Mouse (Mus musculus) ES-Bruce4 (cell line): ENCODE data around the gene Gm20518.

ENCODE experiments used
- CTCF ChIP-seq: IDR thresholded peaks from one replicate; pipeline ENCODE4 v1.8.1; 2011; ENCODE audit warnings: low read depth, low read length
- EP300 ChIP-seq: IDR thresholded peaks from 2 replicates; pipeline ENCODE4 v1.6.1; 2011; ENCODE audit warnings: low read depth, low read length; ENCODE audit not compliant: insufficient read depth
- POLR2A ChIP-seq: IDR thresholded peaks from one replicate; pipeline ENCODE4 v1.8.1; 2011; ENCODE audit warnings: low read length; ENCODE audit not compliant: insufficient read depth

DNA sequence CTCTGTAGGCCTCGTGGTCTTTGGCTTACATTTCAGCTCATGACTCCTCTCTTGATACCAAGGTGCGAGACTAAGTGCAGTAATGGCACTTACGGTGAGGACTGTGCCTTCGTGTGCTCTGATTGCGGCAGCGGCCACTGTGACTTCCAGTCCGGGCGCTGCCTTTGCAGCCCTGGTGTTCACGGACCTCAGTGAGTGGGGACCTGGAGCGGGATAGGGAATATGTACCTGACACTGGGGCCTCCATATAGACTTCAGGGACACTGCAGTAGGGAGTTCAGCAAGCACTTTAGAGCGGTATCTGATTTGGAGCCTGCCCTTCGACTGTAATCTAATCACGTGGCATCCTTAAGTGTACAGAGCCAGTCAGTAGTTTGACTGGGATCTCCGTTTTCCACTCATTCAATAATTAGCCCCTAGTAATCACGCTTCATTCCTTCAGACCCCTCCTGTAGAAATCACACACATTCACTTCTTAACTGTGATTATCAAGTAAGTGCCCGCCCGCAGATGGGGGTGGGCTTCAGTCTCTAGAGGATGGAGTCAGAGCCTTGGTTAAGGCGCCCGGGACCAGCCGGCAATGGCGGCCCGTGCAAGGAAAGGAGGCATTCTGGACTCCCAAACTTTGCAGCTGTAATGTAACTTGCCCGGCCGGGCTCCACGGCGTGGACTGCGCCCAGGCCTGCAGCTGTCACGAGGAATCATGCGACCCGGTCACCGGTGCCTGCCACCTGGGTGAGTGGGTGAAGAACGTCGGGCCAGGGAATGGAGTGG is 87.6 kb downstream of the Gm20518 start:
- TF ChIP-seq CTCF (no peak), POLR2A (no peak), EP300 (no peak)
